Mouse (Mus musculus): ENCODE results near the gene Mtmr12. TPM values are rescaled to one million over a fixed set of nuclear protein-coding genes. Genes with fewer than 3 reads are reported as not detected.

The Mtmr12 gene
- polyA plus RNA-seq, 1 experiment from 2014 or later, result 21.1 TPM

- no peak overlapping the region for H3K27ac ChIP-seq (ENCODE audit: low read length)
- peaks cover 22% of the 10 kb centered on the region for H3K4me1 ChIP-seq (replicated peaks; ENCODE audit: control insufficient read depth, insufficient read depth, low read length)
- no peaks in the 10 kb centered on the region for H3K36me3 ChIP-seq (ENCODE audit: control insufficient read depth, insufficient read depth, low read length)
- no peak overlapping the region for H3K9ac ChIP-seq (ENCODE audit: low read length)
- WGBS, result 51% methylated on average over 5 of the region's 5 CpGs
- no peak overlapping the region for H3K4me2 ChIP-seq (ENCODE audit: low read depth, low read length)
- no peaks in the 10 kb centered on the region for H3K9me3 ChIP-seq (ENCODE audit: control insufficient read depth, low read length)
- H3K27me3 ChIP-seq (ENCODE audit: control insufficient read depth, insufficient read depth, low read depth, low read length), result no peaks in the 10 kb centered on the region
- no peak for ATAC-seq (ENCODE audit: low read depth)
- H3K4me3 ChIP-seq (ENCODE audit: low read length), result no peak overlapping the region
These were observed 13.0 kb downstream of the Mtmr12 start for GRCm38 (mm10) chr15:12217849-12218248.

GRCm38 (mm10) chr15:12218583-12219382 lies 14.0 kb downstream of the Mtmr12 start:
- WGBS, result 65% methylated on average over 11 of the region's 11 CpGs
- Histone ChIP-seq H3K27me3 (ENCODE audit: control insufficient read depth, insufficient read depth, low read depth, low read length) (no peaks in the 10 kb centered on the region), H3K4me2 (ENCODE audit: low read depth, low read length) (no peak overlapping the region), H3K9ac (ENCODE audit: low read length) (no peak overlapping the region), H3K9me3 (ENCODE audit: control insufficient read depth, low read length) (no peaks in the 10 kb centered on the region), H3K27ac (ENCODE audit: low read length) (0 out of 2 replicates have a peak overlapping the region, but pooled peaks have one; percentile 2), H3K4me3 (ENCODE audit: low read length) (no peak overlapping the region), H3K36me3 (ENCODE audit: control insufficient read depth, insufficient read depth, low read length) (no peaks in the 10 kb centered on the region), H3K4me1 (replicated peaks; ENCODE audit: control insufficient read depth, insufficient read depth, low read length) (peaks cover 22% of the 10 kb centered on the region)
- peak; percentile 57 for ATAC-seq (ENCODE audit: low read depth)

GRCm38 (mm10) chr15:12221131-12221530 lies 16.3 kb downstream of the Mtmr12 start:
- H3K27me3 ChIP-seq (ENCODE audit: control insufficient read depth, insufficient read depth, low read depth, low read length), result no peaks in the 10 kb centered on the region
- no peak overlapping the region for H3K4me3 ChIP-seq (ENCODE audit: low read length)
- no peak overlapping the region for H3K4me2 ChIP-seq (ENCODE audit: low read depth, low read length)
- no peak overlapping the region for H3K27ac ChIP-seq (ENCODE audit: low read length)
- H3K9me3 ChIP-seq (ENCODE audit: control insufficient read depth, low read length), result no peaks in the 10 kb centered on the region
- no peak for ATAC-seq (ENCODE audit: low read depth)
- H3K36me3 ChIP-seq (ENCODE audit: control insufficient read depth, insufficient read depth, low read length), result no peaks in the 10 kb centered on the region
- no peak overlapping the region for H3K9ac ChIP-seq (ENCODE audit: low read length)
- WGBS, result 87% methylated on average over 13 of the region's 13 CpGs
- peaks cover 25% of the 10 kb centered on the region for H3K4me1 ChIP-seq (replicated peaks; ENCODE audit: control insufficient read depth, insufficient read depth, low read length)

- H3K4me1 ChIP-seq (replicated peaks; ENCODE audit: control insufficient read depth, insufficient read depth, low read length), result peaks cover 26% of the 10 kb centered on the region
- H3K9me3 ChIP-seq (ENCODE audit: control insufficient read depth, low read length), result no peaks in the 10 kb centered on the region
- 35% methylated on average over 8 of the region's 8 CpGs for WGBS
- no peak overlapping the region for H3K4me3 ChIP-seq (ENCODE audit: low read length)
- H3K36me3 ChIP-seq (ENCODE audit: control insufficient read depth, insufficient read depth, low read length), result no peaks in the 10 kb centered on the region
- no peak overlapping the region for H3K9ac ChIP-seq (ENCODE audit: low read length)
- no peak overlapping the region for H3K4me2 ChIP-seq (ENCODE audit: low read depth, low read length)
- H3K27me3 ChIP-seq (ENCODE audit: control insufficient read depth, insufficient read depth, low read depth, low read length), result no peaks in the 10 kb centered on the region
- no peak for ATAC-seq (ENCODE audit: low read depth)
- H3K27ac ChIP-seq (ENCODE audit: low read length), result peak overlapping the region; percentile 22; the same call in 1 of the 2 replicates
These were observed 17.9 kb downstream of the Mtmr12 start for GRCm38 (mm10) chr15:12222564-12223302.

- Histone ChIP-seq H3K9ac (ENCODE audit: low read length) (no peak overlapping the region), H3K27ac (ENCODE audit: low read length) (no peak overlapping the region), H3K4me1 (replicated peaks; ENCODE audit: control insufficient read depth, insufficient read depth, low read length) (peaks cover 21% of the 10 kb centered on the region), H3K27me3 (ENCODE audit: control insufficient read depth, insufficient read depth, low read depth, low read length) (no peaks in the 10 kb centered on the region), H3K4me2 (ENCODE audit: low read depth, low read length) (no peak overlapping the region), H3K36me3 (ENCODE audit: control insufficient read depth, insufficient read depth, low read length) (no peaks in the 10 kb centered on the region), H3K4me3 (ENCODE audit: low read length) (no peak overlapping the region), H3K9me3 (ENCODE audit: control insufficient read depth, low read length) (no peaks in the 10 kb centered on the region)
- 76% methylated on average over 6 of the region's 6 CpGs for WGBS
- ATAC-seq (ENCODE audit: low read depth), result no peak
These were observed 18.6 kb downstream of the Mtmr12 start for GRCm38 (mm10) chr15:12223393-12223792.

GRCm38 (mm10) chr15:12224239-12224638 lies 19.4 kb downstream of the Mtmr12 start:
- Histone ChIP-seq H3K4me2 (ENCODE audit: low read depth, low read length) (no peak overlapping the region), H3K4me1 (replicated peaks; ENCODE audit: control insufficient read depth, insufficient read depth, low read length) (peaks cover 16% of the 10 kb centered on the region), H3K9ac (ENCODE audit: low read length) (no peak overlapping the region), H3K27ac (ENCODE audit: low read length) (no peak overlapping the region), H3K4me3 (ENCODE audit: low read length) (no peak overlapping the region), H3K27me3 (ENCODE audit: control insufficient read depth, insufficient read depth, low read depth, low read length) (no peaks in the 10 kb centered on the region), H3K9me3 (ENCODE audit: control insufficient read depth, low read length) (no peaks in the 10 kb centered on the region), H3K36me3 (ENCODE audit: control insufficient read depth, insufficient read depth, low read length) (no peaks in the 10 kb centered on the region)
- no peak for ATAC-seq (ENCODE audit: low read depth)
- WGBS, result 86% methylated on average over 2 of the region's 2 CpGs

GRCm38 (mm10) chr15:12225062-12225461 lies 20.2 kb downstream of the Mtmr12 start:
- no peak; the same call in 1 of the 2 replicates for ATAC-seq (ENCODE audit: low read depth)
- whole genome bisulfite sequencing, result 40% methylated on average over 4 of the region's 4 CpGs
- Histone ChIP-seq H3K36me3 (ENCODE audit: control insufficient read depth, insufficient read depth, low read length) (no peaks in the 10 kb centered on the region), H3K9me3 (ENCODE audit: control insufficient read depth, low read length) (no peaks in the 10 kb centered on the region), H3K27ac (ENCODE audit: low read length) (no peak overlapping the region), H3K9ac (ENCODE audit: low read length) (no peak overlapping the region), H3K4me1 (replicated peaks; ENCODE audit: control insufficient read depth, insufficient read depth, low read length) (peaks cover 19% of the 10 kb centered on the region), H3K4me2 (ENCODE audit: low read depth, low read length) (no peak overlapping the region), H3K27me3 (ENCODE audit: control insufficient read depth, insufficient read depth, low read depth, low read length) (no peaks in the 10 kb centered on the region), H3K4me3 (ENCODE audit: low read length) (no peak overlapping the region)

- H3K9ac ChIP-seq (ENCODE audit: low read length), result no peak overlapping the region
- no peaks in the 10 kb centered on the region for H3K9me3 ChIP-seq (ENCODE audit: control insufficient read depth, low read length)
- peaks cover 27% of the 10 kb centered on the region for H3K4me1 ChIP-seq (replicated peaks; ENCODE audit: control insufficient read depth, insufficient read depth, low read length)
- H3K4me3 ChIP-seq (ENCODE audit: low read length), result no peak overlapping the region
- no peaks in the 10 kb centered on the region for H3K27me3 ChIP-seq (ENCODE audit: control insufficient read depth, insufficient read depth, low read depth, low read length)
- H3K4me2 ChIP-seq (ENCODE audit: low read depth, low read length), result no peak overlapping the region
- ATAC-seq (ENCODE audit: low read depth), result no peak
- WGBS, result 88% methylated on average over 15 of the region's 15 CpGs
- no peaks in the 10 kb centered on the region for H3K36me3 ChIP-seq (ENCODE audit: control insufficient read depth, insufficient read depth, low read length)
- no peak overlapping the region for H3K27ac ChIP-seq (ENCODE audit: low read length)
These were observed 22.1 kb downstream of the Mtmr12 start for GRCm38 (mm10) chr15:12226908-12227307.

GRCm38 (mm10) chr15:12227355-12227754 lies 22.5 kb downstream of the Mtmr12 start:
- WGBS, result 60% methylated on average over 4 of the region's 4 CpGs
- no peak for ATAC-seq (ENCODE audit: low read depth)
- H3K27me3 ChIP-seq (ENCODE audit: control insufficient read depth, insufficient read depth, low read depth, low read length), result no peaks in the 10 kb centered on the region
- no peaks in the 10 kb centered on the region for H3K36me3 ChIP-seq (ENCODE audit: control insufficient read depth, insufficient read depth, low read length)
- H3K4me1 ChIP-seq (replicated peaks; ENCODE audit: control insufficient read depth, insufficient read depth, low read length), result peaks cover 27% of the 10 kb centered on the region
- H3K4me2 ChIP-seq (ENCODE audit: low read depth, low read length), result no peak overlapping the region
- H3K27ac ChIP-seq (ENCODE audit: low read length), result no peak overlapping the region
- no peak overlapping the region for H3K9ac ChIP-seq (ENCODE audit: low read length)
- H3K4me3 ChIP-seq (ENCODE audit: low read length), result no peak overlapping the region
- no peaks in the 10 kb centered on the region for H3K9me3 ChIP-seq (ENCODE audit: control insufficient read depth, low read length)
